Mouse (Mus musculus) embryo, embryonic 9.5 days (tissue): ENCODE results near the gene Tmem72.
A peak's percentile ranks its signal among the peaks of the same experiment; 100 is the strongest.

Source experiments
- DNase-seq: peaks from one replicate; pipeline ENCODE4 v3.0.0-alpha.2; 2017; ENCODE audit errors: extremely low spot score

The Tmem72 gene

GRCm38 (mm10) chr6:116679563-116680288 lies 37.0 kb downstream of the Tmem72 start:
- DNase-seq, result no peak

- no peak for DNase-seq
Observed at GRCm38 (mm10) chr6:116677321-116677720, 39.4 kb downstream of the Tmem72 start.

- no peak for DNase-seq
Observed at GRCm38 (mm10) chr6:116676355-116676913, 40.3 kb downstream of the Tmem72 start.

GRCm38 (mm10) chr6:116674283-116674886 lies 42.3 kb downstream of the Tmem72 start:
- no peak for DNase-seq

- DNase-seq, result peak; percentile 99
Observed at GRCm38 (mm10) chr6:116673471-116674282, 43.0 kb downstream of the Tmem72 start, which contains the start of gene Rassf4. Rassf4 (minus strand) TSS chr6:116673952.

GRCm38 (mm10) chr6:116672349-116672748 lies 44.4 kb downstream of the Tmem72 start:
- no peak for DNase-seq

GRCm38 (mm10) chr6:116671768-116672167 lies 44.9 kb downstream of the Tmem72 start:
- DNase-seq, result no peak

GRCm38 (mm10) chr6:116671031-116671430 lies 45.7 kb downstream of the Tmem72 start:
- DNase-seq, result no peak

GRCm38 (mm10) chr6:116670144-116670543 lies 46.6 kb downstream of the Tmem72 start:
- no peak for DNase-seq

GRCm38 (mm10) chr6:116668682-116669470 lies 47.8 kb downstream of the Tmem72 start:
- no peak for DNase-seq

GRCm38 (mm10) chr6:116667382-116667781 lies 49.3 kb downstream of the Tmem72 start:
- no peak for DNase-seq

- no peak for DNase-seq
Observed at GRCm38 (mm10) chr6:116666892-116667291, 49.8 kb downstream of the Tmem72 start.

- DNase-seq, result no peak
Observed at GRCm38 (mm10) chr6:116666085-116666750, 50.5 kb downstream of the Tmem72 start.

- DNase-seq, result no peak
Observed at GRCm38 (mm10) chr6:116664830-116665229, 51.9 kb downstream of the Tmem72 start.

- no peak for DNase-seq
Observed at GRCm38 (mm10) chr6:116664031-116664430, 52.7 kb downstream of the Tmem72 start.

- no peak for DNase-seq
Observed at GRCm38 (mm10) chr6:116663364-116663763, 53.3 kb downstream of the Tmem72 start.

- DNase-seq, result peak; percentile 65
Observed at GRCm38 (mm10) chr6:116653684-116654454, 62.8 kb downstream of the Tmem72 start.

GRCm38 (mm10) chr6:116653191-116653590 lies 63.5 kb downstream of the Tmem72 start:
- no peak for DNase-seq

- no peak for DNase-seq
Observed at GRCm38 (mm10) chr6:116651437-116652118, 65.1 kb downstream of the Tmem72 start.
